Mouse (Mus musculus): ENCODE measurements around the gene 6030452D12Rik.

DNA sequence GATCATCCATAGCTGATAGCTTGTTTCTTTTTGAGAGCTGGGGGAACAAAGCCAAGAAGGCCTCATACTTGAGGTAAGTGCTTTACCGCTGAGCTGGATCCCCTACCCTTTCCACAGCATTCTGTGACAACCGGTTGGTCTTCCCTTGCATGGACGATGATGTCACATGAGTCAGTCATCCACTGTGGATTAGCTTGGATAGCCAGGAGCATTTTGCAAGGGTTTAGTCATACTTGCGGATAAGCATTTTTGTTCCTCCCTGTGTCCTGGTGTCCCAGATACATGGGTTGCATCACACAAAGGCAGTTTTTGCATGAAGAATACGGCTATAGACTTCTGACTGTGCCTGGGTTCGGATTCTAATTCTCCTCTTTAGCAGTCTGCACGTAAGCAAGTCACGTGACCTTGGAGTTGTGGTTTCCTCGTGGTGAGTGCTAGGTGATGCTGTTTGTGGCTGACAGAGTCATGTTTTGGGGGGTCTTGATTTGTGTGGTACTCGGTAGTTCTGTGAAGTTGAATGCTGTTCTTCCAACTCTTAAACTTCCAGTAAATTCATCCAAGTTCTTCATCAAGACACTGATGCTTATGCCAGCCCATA, 29.7 kb downstream of the 6030452D12Rik start:
- TF ChIP-seq CTCF (IDR thresholded peaks at IDR 0.05; ENCODE audit: low read depth, low read length) (no peak), TAL1 (conservative IDR thresholded peaks at IDR 0.05; ENCODE audit: low read depth, low read length) (no peak), GATA1 (IDR thresholded peaks at IDR 0.05; ENCODE audit: borderline replicate concordance, low read length) (no peak)
